Mouse (Mus musculus) ovary, adult 10 weeks (tissue): ENCODE results near the gene Lrrc36. TPM values are rescaled to one million over a fixed set of nuclear protein-coding genes. Genes with fewer than 3 reads are reported as not detected.

Experiments used
- polyA plus RNA-seq: library from polyadenylated mRNA; stranded (reverse); fragments of 350-450 nt; fragmentation: Illumina TruSeq; extraction: RNeasy Lipid Tissue Mini Kit (QIAGEN cat#74804); gene quantifications from one replicate; pipeline ENCODE4 v1.2.3, GENCODE M21; 2014

Gene Lrrc36
- polyA plus RNA-seq: 0.46 TPM

GRCm38 (mm10) chr8:105413391-105413790 is at the start of gene Lrrc36, which contains the start of gene Kctd19:
Gene Lrrc36, plus strand, starts transcription at chr8:105413571.
Gene Kctd19, minus strand, starts transcription at chr8:105413502.

GRCm38 (mm10) chr8:105373032-105373431 is 40.3 kb upstream of the Lrrc36 start, which contains the start of gene Plekhg4:
Gene Plekhg4, plus strand, starts transcription at chr8:105373274.

GRCm38 (mm10) chr8:105471314-105472015 is 58.1 kb downstream of the Lrrc36 start, which contains the start of gene Tppp3:
Gene Tppp3, minus strand, starts transcription at chr8:105471526.

GRCm38 (mm10) chr8:105496439-105497180 is 83.2 kb downstream of the Lrrc36 start, which contains the start of gene Zdhhc1:
Gene Zdhhc1, minus strand, starts transcription at chr8:105496902.

Other genes with a start within 250 kb of the Lrrc36 start
- 456 TPM for gene Cbfb, start 242.9 kb upstream of the Lrrc36 start, polyA plus RNA-seq
- 67.4 TPM for gene D230025D16Rik, start 188.4 kb upstream of the Lrrc36 start, polyA plus RNA-seq
- gene B3gnt9, start 158.4 kb upstream of the Lrrc36 start, polyA plus RNA-seq: 5.4 TPM
- 0.60 TPM for gene Tradd, start 149.0 kb upstream of the Lrrc36 start, polyA plus RNA-seq
- gene Fbxl8, start 148.9 kb upstream of the Lrrc36 start, polyA plus RNA-seq: not detected
- gene Hsf4, start 143.8 kb upstream of the Lrrc36 start, polyA plus RNA-seq: not detected
- not detected for gene Nol3, start 137.4 kb upstream of the Lrrc36 start, polyA plus RNA-seq
- 1.3 TPM for gene 4931428F04Rik, start 123.7 kb upstream of the Lrrc36 start, polyA plus RNA-seq
- 0.40 TPM for gene Exoc3l, start 117.5 kb upstream of the Lrrc36 start, polyA plus RNA-seq
- gene E2f4, start 115.9 kb upstream of the Lrrc36 start, polyA plus RNA-seq: 3.7 TPM
- 0.63 TPM for gene Elmo3, start 108.0 kb upstream of the Lrrc36 start, polyA plus RNA-seq
- gene Lrrc29, start 87.3 kb upstream of the Lrrc36 start, polyA plus RNA-seq: not detected
- 3.2 TPM for gene Tmem208, start 87.2 kb upstream of the Lrrc36 start, polyA plus RNA-seq
- 0.26 TPM for gene Fhod1, start 65.6 kb upstream of the Lrrc36 start, polyA plus RNA-seq
- gene Slc9a5, start 64.7 kb upstream of the Lrrc36 start, polyA plus RNA-seq: not detected
- 0.37 TPM for gene Plekhg4, start 40.3 kb upstream of the Lrrc36 start, polyA plus RNA-seq
- gene Kctd19, start 69 bp upstream of the Lrrc36 start, polyA plus RNA-seq: not detected
- gene Tppp3, start 58.0 kb downstream of the Lrrc36 start, polyA plus RNA-seq: not detected
- gene Zdhhc1, start 83.3 kb downstream of the Lrrc36 start, polyA plus RNA-seq: 2.0 TPM
- 7.0 TPM for gene Hsd11b2, start 105.2 kb downstream of the Lrrc36 start, polyA plus RNA-seq
- gene Atp6v0d1, start 152.5 kb downstream of the Lrrc36 start, polyA plus RNA-seq: 13.5 TPM
- 0.63 TPM for gene Ripor1, start 191.7 kb downstream of the Lrrc36 start, polyA plus RNA-seq
- gene Ctcf, start 223.0 kb downstream of the Lrrc36 start, polyA plus RNA-seq: 134 TPM
- gene Agrp, start 223.8 kb downstream of the Lrrc36 start, polyA plus RNA-seq: not detected